Mouse (Mus musculus) fat pad, adult 2 months (tissue): Measurements from ENCODE around the gene Sec22c.

ENCODE experiments used
- DNase-seq: peaks from one replicate; pipeline ENCODE4 v3.0.0-alpha.2; 2011; ENCODE audit warnings: low read depth, low spot score; ENCODE audit errors: extremely low read depth

The Sec22c gene

GRCm38 (mm10) chr9:121696626-121697025 lies 8.7 kb downstream of the Sec22c start:
- DNase-seq = no peak

GRCm38 (mm10) chr9:121694736-121695135 lies 10.6 kb downstream of the Sec22c start:
- no peak for DNase-seq

- DNase-seq = no peak
These were observed 14.6 kb downstream of the Sec22c start for GRCm38 (mm10) chr9:121690734-121691133.

- DNase-seq = no peak
These were observed 15.1 kb downstream of the Sec22c start for GRCm38 (mm10) chr9:121690200-121690651.

- no peak for DNase-seq
These were observed 20.6 kb downstream of the Sec22c start for GRCm38 (mm10) chr9:121684702-121685101.

GRCm38 (mm10) chr9:121682037-121682680 lies 23.1 kb downstream of the Sec22c start:
- no peak for DNase-seq

GRCm38 (mm10) chr9:121681191-121681590 lies 24.1 kb downstream of the Sec22c start:
- DNase-seq = no peak

- DNase-seq = no peak
These were observed 25.7 kb downstream of the Sec22c start for GRCm38 (mm10) chr9:121679549-121679948.

- no peak for DNase-seq
These were observed 27.8 kb downstream of the Sec22c start for GRCm38 (mm10) chr9:121677476-121677875.

- DNase-seq = no peak
These were observed 28.2 kb downstream of the Sec22c start for GRCm38 (mm10) chr9:121677069-121677468.

- DNase-seq = no peak
These were observed 29.7 kb downstream of the Sec22c start for GRCm38 (mm10) chr9:121675556-121675955.

GRCm38 (mm10) chr9:121675011-121675410 lies 30.3 kb downstream of the Sec22c start:
- no peak for DNase-seq

GRCm38 (mm10) chr9:121673716-121674115 lies 31.6 kb downstream of the Sec22c start:
- DNase-seq = no peak

GRCm38 (mm10) chr9:121672311-121672710 lies 33.0 kb downstream of the Sec22c start:
- no peak for DNase-seq

GRCm38 (mm10) chr9:121671300-121671699 lies 34.0 kb downstream of the Sec22c start:
- no peak for DNase-seq

GRCm38 (mm10) chr9:121669348-121669791 lies 35.9 kb downstream of the Sec22c start:
- DNase-seq = no peak

GRCm38 (mm10) chr9:121667822-121668221 lies 37.5 kb downstream of the Sec22c start:
- DNase-seq = no peak

GRCm38 (mm10) chr9:121666957-121667630 lies 38.2 kb downstream of the Sec22c start:
- DNase-seq = no peak

- no peak for DNase-seq
These were observed 41.2 kb downstream of the Sec22c start for GRCm38 (mm10) chr9:121664104-121664503.

GRCm38 (mm10) chr9:121663467-121663866 lies 41.8 kb downstream of the Sec22c start:
- no peak for DNase-seq

GRCm38 (mm10) chr9:121659791-121660190 lies 45.5 kb downstream of the Sec22c start:
- no peak for DNase-seq

GRCm38 (mm10) chr9:121658248-121658647 lies 47.0 kb downstream of the Sec22c start:
- DNase-seq = no peak
